ENCODE assay signal across 7 mouse cellular contexts in genomic region chr1:157231016-157231415, GRCm38 (mm10).
A peak's percentile ranks its signal among the peaks of the same experiment; 100 is the strongest.
DNase-seq lines count a peak whose midpoint lies in the region; ATAC-seq lines count a peak whose summit lies in the region.

No protein-coding gene starts in this region.

- intact Hi-C loops in left cerebral cortex, postnatal 10 days (cut with DNase I) = loop anchor here (10.0 kb wide), 1 partner anchor 46 kb away; no protein-coding TSS in a partner anchor

- peak; percentile 33 to 36 for DNase-seq in left cerebral cortex, postnatal 10 days (ENCODE audit: extremely low spot score in 1 of 2, low spot score in 2 of 2)
- no peak for DNase-seq in left cerebral cortex, adult 8-10 months (ENCODE audit: low spot score in 2 of 2)
- DNase-seq in layer of hippocampus, postnatal 10 days (ENCODE audit: low spot score in 2 of 2) = peak; percentile 24 to 42
- peak; percentile 34 for DNase-seq in right cerebral cortex, postnatal 25 days
- DNase-seq in spleen, adult 18-20 months = no peak
- no peak for DNase-seq in cerebellum, postnatal 14 days

- H3K27me3 ChIP-seq in forebrain, embryonic 13.5 days = no peaks in the 10 kb centered on the region

- peak; percentile 53; the same call in 1 of the 2 replicates for ATAC-seq in forebrain, embryonic 13.5 days

- H3K4me1 ChIP-seq in forebrain, embryonic 13.5 days = peaks cover 21% of the 10 kb centered on the region

- no peak overlapping the region for H3K9ac ChIP-seq in forebrain, embryonic 13.5 days

- H3K9me3 ChIP-seq in forebrain, embryonic 13.5 days (replicated peaks) = no peaks in the 10 kb centered on the region

- peak overlapping the region; percentile 35; the same call in 1 of the 2 replicates for H3K27ac ChIP-seq in forebrain, embryonic 13.5 days

- peak overlapping the region; percentile 43 for H3K4me2 ChIP-seq in forebrain, embryonic 13.5 days

- H3K4me3 ChIP-seq in forebrain, embryonic 13.5 days = no peak overlapping the region

- 11% methylated on average over 8 of the region's 8 CpGs for WGBS in forebrain, embryonic 13.5 days

- no peaks in the 10 kb centered on the region for H3K36me3 ChIP-seq in forebrain, embryonic 13.5 days (ENCODE audit: poor library complexity, severe bottlenecking)

Comparison
In these comparisons a context has a peak if more than half of its experiments do, and no peak if none do; other contexts are left out.
1. DNase-seq: peak in left cerebral cortex, postnatal 10 days (2 of 2), layer of hippocampus, postnatal 10 days (2 of 2) and right cerebral cortex, postnatal 25 days (single experiment); none in left cerebral cortex, adult 8-10 months (0 of 2), spleen, adult 18-20 months (0 of 2) and cerebellum, postnatal 14 days (0 of 2).